Mouse (Mus musculus) right cerebral cortex, postnatal 14 days (tissue): ENCODE data around the gene Atp5l.
"Not testable (repeated sequence)": the region's sequence is repeated elsewhere in the genome, so short reads cannot be mapped to it uniquely, and the experiment has no call there.

ENCODE experiments used
- DNase-seq: peaks from one replicate; pipeline ENCODE4 v3.0.0; 2022

Gene Atp5l

DNA sequence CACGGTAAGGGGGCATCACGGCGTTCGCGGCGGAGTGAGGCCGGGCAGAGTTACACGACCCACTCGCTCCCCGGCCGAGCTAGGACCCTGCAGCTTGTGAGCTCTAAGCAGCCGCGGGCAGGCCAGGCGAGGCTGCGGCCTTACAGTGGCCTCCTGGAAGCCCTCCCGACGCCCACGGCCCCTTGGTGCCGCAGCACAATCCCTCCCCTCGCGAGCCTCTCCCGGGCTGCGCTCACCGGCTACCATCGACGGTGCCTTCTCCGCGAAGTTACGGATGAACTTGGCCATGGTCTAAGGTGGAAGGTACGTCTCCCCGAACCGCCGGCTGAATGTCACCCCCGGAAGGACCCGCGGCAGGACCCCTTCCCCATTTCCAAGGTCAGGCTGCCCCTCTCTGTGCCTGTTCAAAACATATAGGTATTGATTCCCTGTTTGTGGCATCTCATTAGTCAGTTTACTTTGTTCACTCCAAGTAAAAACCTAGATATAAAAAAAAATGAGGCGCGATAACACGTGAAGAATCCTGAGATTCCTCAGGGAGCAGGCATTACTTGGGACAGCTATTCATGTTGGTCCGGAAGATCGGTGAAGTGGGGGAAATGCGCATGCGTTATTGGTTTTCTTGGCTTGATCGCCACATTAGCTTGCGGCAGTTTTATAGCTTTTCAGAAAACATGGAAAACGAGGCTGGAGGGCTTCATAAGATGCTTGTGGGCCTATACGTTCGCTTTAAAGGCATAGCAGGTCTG is at the start of gene Atp5l:
Gene Atp5l, minus strand, starts transcription at position 369 of the 749 bp plus-strand sequence.
- DNase-seq = peak; percentile 75

DNA sequence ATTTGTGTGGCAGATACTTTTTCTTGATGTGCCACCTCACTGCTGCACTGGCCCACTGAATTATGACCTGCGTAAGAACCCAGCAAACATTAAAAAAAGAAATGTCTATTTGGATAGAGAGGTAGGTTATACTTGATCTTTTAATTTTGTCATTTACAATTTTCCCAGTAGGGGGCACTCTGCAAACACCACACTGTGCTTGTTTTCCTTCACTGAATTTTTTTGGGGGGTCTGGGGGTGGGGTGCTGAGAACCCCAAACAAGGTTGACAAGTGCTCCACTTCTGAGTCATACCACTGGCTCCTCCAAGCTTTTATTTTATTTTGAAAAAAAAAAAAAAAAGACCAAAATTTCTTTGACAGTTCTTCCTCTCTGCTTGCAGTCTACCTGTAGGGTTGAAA is 48.9 kb upstream of the Atp5l start:
- DNase-seq = no peak

DNA sequence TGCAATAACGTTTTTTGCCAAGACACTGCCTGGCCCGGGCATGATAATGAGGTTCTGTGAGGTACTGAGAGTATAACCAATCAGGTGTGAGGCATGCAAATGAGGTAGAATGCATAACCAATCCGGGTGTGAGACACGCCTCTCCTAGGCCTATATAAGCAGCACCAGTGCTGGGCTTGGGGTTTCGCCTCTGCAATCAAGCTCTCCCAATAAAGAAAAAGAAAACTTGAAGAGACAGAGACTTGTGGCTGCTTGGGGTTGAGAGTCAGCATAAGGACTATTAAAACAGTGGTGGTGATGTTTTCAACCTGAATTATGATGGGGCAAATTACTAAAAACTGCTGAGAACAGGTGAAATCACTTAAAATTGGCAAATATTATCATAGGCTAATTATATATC is 47.2 kb upstream of the Atp5l start:
- not testable (repeated sequence) for DNase-seq

DNA sequence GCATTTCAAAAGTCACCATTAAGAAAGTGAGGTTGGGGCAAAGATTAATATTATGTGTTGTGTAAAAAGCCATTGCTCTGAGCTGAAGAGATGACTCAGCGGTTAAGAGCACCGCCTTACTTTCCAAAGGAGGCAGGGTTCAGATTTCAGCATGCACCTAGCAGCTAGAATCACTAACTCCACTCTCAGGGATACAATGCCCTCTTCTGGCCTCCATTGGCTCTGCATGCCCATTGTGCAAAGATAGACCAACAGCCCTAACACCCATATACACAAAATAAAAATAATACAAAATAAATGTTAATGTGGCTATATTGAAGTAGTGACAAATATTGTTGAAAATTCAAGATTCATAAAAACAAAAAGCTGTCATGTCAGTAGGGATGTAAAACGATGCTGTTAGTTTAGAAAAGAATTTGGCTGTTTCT is 46.3 kb upstream of the Atp5l start:
- peak; percentile 28 for DNase-seq

DNA sequence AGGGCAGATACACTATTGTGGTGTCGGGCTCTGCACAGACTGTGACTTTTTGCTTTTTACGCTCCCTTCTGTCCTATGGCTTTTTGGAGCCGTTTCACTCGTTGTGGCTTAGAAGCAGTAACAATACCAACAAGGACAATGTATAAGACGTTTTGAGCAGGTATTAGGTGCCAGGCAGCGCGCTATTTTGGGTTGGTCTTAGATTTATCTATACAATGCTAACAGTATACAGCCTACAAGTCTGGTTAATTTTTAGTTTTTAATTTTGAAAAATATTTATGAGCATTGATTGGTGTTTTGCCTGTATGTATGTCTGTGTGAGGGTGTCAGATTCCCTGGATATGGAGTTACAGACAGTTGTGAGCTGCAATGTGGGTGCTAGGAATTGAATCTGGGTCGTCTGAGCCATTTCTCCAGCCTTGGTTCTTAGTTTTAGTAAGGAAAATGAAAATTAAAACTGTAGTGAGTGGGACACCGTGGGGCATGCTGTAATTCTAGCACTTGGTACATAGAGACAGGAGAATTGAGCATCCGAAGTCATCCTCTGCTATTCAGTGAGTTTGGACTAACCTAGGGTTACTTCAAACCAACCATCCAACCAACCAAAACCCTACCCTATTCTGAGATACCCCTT is 45.4 kb upstream of the Atp5l start:
- no peak for DNase-seq

DNA sequence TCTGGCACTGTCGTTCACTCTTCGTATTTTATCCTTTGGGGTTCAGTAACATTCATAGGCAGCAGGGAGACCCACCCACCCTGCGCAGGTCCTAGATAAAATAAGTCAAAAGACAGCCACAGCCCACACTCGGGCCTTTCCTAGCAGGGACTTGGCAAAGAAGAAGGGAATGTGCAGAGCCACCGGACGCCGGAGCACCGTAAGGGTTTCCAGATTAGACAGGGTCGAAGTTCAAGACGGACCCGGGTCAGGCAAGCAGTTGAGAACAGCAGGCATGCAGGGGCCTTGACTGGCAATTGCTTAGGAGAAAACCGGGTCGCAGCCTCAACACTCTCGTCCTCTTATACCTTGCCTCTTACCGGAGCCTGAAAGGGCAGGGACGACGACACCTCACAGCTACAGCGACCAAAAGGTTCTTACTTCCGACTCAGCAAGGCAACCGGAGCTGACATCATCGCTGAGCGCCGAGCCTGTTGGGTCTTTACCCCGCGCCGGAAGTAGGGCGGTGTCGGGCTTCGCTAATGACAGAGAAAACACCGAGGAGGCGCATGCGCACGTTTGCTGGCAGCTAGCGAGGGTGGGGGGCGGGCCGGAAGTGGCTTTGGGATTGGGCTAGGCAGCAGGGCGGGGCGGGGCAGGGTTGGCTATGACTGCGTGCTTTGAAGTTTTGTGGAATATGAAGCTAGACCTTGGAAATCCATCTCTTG is 44.7 kb upstream of the Atp5l start, which contains the start of gene Ube4a:
Gene Ube4a, minus strand, starts transcription at position 475 of the 707 bp plus-strand sequence.
- DNase-seq = peak; percentile 99

DNA sequence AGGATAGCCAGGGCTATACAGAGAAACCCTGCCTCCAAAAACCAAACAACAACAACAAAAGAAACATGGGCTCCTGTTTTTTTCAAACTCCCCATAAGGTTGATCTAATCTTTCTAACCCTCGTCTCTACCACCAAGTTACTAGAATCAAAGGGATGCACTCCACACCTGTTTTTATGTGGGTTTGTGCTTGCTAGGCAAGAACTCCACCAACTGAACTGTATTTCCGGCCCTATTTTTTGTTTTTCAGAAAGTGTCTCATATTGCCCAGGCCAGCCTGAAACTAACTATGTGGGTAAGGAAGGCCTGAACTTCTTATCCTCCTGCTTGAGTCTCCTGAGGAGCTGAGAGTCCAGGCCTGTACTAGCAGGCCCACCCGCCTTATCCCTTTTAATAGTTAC is 33.9 kb upstream of the Atp5l start:
- no peak for DNase-seq

DNA sequence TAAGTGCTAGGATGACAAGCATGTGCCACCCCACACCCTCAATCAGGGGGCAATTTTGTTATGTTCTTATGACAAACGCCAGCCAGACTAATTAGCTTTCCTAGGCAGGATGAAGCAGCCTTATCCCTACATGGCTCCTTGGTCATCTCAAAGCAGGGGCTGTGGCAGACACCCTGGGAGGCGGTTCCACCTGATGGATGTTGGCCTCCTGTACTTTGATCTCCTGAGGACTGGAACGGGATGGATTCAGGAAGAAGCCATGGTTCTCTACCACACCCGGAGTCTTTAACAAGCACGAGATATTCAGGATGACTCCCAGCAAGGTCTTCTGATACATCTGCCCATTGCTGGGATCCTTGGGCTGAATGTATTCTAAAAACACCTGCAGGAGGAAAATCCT is 27.3 kb upstream of the Atp5l start:
- no peak for DNase-seq

DNA sequence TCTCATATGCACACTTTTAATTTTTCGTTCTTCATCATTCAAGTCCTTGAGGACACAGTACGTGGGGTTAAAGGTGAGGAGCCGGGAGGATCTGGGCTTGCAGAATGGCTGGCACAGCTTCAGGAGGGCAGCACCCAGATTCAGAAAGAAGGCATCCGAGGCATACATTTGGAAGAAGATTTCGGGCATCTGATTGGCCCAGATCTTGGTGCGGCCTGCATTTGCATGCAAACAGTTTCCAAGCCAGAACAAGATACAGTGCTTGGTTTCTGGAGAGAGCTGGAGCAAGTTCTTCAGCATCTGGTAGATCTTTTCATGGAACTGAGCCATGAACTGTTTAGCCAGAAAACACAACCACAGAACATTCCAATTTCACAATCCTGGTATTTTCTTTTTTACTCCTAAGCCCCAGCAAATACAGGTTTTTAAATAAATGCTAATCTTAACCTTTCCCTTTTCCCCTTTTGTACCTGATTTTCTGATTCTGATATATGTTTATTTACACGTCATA is 25.7 kb upstream of the Atp5l start:
- no peak for DNase-seq

DNA sequence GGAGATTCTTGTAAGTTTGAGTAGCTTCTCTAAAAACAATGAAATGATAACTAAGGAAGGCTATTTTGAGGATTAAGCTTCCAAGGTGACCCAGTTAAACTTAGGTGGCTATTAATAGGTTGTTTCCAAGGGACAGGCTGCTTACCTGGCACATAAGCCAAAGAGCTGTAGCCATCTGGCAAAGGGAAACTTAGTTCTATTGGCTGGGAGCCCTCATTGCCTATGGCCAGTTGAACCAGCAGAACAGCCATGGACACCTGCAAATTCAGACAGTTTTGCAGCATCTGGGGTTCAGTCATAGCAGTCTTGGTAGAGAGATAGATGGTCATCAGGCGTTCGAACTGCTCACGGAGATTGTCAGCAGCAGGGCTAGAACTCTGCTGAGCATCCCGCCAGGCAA is 21.9 kb upstream of the Atp5l start:
- no peak for DNase-seq

DNA sequence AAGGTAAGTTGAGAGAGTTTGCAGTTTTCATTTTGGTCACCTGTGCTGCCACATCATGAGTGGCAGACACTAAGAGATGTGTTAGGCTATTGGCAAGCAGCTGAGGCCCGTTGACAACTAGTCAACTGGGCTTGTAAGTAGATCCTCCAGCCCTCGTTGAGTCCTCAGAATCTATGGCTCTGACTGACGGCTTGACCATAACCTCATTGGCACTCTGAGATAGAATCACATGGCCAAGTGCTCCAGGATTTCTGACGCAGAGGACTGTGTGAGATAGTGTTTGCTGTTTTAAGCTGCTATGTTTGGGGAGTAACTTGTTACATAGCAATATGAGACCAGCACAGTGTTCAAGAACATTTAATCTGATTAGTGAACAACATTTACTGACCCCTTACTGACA is 21.2 kb upstream of the Atp5l start:
- no peak for DNase-seq

DNA sequence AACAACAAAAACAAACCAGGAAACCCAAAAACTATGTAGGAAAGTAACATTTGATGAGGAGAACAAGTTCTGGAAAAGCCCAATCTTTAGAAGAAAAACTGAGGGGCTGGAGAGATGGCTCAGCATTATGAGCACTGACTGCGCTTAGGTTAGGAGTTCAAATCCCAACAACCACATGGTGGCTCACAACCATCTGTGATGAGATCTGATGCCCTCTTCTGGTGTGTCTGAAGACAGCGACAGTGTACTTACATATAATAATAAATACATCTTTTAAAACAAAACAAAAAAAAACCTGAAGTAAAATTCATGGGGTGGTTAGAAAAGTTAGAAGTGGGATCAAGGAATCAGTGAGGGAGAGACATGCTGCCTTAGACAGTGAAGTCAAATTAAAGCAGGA is 1.0 kb upstream of the Atp5l start:
- no peak for DNase-seq

DNA sequence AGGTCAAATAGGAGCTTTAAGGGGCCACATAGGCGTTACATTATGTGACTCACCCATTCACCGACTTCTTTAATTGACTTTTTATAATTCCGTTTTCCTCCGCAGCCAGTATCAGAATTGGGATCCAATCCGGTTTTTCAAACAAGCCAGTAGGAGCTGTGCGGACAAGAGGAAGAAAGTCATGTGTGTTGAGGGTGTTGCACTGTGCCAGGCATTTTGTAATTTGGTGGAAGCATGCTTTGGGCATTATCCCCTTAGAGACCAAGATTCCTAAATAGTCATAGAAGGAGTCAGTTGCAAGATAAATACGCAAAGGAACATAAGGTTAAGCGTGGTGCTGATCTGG is 554 bp upstream of the Atp5l start:
- DNase-seq = peak; percentile 19

DNA sequence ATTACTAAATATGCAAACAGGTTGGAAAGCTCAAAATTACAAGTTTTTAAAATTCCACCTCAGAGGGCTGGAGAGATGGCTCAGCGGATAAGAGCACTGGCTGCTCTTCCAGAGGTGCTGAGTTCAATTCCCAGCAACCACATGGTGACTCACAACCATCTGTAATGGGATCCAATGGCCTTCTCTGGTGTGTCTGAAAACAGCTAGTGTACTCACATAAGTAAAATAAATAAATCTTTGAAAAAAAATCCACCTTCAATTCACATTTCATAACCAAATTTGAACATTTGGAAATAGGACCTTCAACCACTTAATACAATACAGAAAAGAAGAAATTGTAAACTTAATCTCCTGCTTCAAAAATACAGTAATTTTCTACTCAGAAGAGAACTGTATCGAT is 936 bp downstream of the Atp5l start:
- no peak for DNase-seq

DNA sequence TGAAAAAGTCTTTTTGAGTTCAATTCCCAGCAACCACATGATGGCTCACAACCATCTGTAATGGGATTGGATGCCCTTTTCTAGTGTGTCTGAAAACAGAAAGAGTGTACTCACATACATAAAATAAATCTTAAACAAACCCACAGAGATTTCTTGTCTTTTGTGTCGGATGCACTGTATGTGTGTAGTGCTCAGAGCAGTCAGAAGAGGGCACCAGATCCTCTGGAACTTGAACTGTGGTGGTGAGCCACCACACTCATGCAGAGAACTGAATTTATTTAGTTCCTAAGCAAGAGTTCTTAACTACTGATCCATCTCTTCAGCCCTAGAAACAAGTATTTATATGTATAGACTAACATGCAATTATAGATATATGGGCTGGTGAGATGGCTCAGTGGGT is 4.3 kb downstream of the Atp5l start:
- peak; percentile 35 for DNase-seq

DNA sequence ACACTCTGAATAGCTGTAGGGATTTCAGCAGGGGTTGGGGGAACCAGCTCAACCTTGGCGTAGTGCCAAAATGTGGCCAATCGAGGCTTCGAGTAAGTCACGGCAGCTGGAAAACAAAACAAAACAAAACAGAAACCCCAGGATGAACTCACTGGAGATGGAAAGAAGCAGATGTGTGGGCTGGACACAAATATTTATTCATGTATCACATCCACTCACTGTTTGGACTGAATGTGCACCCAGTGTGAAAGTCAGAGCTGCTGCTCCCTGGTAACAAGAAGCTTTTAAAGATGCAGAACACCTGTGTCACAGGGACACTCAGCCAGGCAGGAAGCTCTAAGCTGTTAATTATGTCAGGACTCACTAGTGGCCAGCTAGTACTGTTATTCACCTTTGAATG is 5.8 kb downstream of the Atp5l start:
- no peak for DNase-seq

DNA sequence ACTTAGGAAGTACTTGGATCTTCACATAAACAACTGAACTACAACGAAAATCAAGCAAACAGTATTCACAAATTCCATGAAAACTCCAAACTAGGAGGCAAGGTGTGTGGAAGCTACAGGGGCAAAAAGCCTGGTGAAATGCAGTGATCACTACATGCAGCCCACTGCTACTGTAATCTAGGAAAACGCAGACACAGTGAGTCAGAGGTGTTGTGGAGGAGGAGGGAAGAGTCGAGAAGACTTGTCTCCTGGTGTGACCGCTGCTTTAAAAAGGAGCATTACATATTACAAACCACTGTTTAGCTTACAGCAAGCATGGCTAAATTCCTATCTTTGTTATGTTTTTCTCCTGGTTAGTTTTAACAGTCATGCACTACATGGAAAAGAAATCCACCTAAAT is 9.2 kb downstream of the Atp5l start:
- no peak for DNase-seq

DNA sequence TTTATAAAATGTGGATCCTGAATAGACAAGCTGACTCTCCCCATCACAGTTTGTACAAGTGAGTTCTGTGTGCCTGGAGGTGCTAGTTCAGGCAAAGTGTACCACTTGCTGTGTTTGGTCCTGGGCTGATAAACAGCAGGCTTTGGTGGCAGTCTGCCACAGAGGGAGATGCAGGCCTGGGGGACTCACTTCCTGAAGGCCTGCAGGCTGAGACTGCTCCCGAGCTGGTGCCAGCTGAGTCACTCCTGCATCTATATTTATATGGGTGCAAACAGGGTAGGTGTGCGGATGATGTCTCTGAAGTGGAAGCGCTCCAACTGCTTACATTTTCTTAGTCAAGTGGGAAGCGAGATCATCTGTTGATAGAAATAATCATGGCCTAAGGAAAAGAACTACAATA is 14.9 kb downstream of the Atp5l start:
- peak; percentile 50 for DNase-seq

DNA sequence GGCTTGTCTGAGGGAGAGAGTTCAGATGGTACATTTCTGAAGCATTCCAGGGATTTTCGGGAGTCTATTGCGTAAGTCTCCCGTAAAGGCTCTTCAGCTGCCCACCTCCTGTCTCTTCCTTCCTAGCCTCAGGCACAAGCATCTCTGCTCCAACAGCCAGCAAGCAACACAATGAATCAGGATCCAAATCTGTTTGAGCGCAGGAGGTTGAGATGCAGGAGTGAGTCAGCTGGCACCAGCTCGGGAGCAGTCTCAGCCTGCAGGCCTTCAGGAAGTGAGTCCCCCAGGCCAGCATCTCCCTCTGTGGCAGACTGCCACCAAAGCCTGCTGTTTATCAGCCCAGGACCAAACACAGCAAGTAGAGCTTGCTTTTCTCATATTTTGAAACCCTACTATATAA is 15.6 kb downstream of the Atp5l start:
- peak; percentile 60 for DNase-seq

DNA sequence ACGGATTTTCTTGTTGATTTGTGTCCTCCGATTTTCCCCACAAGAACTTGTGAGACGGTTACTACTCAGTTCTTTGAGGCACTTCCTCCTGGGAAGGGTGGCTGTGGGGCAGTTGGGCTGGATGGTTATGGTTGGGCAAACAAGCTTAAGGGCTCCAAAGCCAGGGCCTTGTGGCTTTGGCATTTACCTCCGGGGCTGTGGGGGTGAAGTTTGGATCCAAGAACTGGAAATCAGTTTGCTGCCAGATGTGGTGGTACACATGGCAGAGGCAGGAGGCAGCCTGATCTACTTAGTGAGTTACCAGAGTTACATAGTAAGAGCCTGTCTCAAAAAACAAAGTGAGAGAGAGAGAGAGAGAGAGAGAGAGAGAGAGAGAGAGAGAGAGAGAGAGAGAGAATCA is 16.7 kb downstream of the Atp5l start:
- no peak for DNase-seq

DNA sequence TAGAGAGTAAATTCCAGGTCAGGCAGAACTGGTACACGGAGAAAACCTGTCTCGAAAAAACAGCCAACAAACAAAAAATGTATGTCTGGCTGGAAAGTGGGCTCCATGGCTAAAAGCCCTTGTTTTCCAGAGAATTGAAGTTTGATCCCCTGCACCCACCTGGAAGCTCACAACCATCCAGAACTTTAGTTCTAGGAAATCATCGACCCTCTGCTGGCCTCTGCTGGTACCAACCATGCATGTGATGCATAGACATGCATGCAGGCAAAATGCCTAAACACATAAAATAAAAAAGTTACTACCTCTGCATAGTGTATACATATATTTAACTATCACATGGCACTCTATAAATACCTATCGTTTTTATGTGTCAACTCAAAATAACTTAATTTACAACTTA is 20.1 kb downstream of the Atp5l start:
- DNase-seq = no peak

DNA sequence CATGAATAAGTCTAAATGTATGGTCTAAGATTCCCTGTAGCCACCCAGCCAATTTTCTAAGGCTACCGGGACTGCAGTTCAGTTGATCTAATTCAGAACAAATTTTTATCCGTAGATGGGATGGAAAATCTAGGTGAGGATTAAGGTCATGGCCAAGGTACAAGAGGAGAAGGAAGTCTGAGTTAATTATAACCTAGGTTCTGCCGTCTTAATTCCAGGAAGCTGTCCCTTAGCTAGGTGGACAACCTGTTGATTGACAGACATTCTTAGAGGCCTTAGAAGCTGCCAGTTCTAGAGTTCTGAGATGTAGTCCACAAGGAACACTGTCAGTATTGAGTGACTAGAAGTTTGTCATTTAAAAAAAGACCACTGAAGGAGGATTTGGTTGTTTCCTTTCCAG is 20.8 kb downstream of the Atp5l start:
- no peak for DNase-seq

DNA sequence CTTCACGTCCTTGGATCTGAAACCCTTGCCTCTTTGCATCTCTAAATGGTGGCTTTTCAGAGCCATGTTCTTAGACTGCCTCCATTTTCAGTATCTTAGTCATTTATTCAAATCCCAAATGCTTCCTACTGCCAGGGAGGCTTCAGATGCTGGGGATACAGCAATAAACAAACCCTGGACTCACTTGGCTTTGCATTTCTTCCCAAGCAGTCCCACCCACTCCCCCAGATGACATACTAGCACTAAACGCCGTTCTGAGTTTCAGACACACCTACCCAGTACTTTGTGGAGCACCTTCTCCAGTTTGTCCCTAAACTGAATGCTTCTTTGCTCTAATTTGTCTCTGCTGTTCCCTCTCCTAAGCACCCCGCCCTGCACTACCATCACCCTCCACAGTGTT is 23.5 kb downstream of the Atp5l start:
- DNase-seq = no peak

DNA sequence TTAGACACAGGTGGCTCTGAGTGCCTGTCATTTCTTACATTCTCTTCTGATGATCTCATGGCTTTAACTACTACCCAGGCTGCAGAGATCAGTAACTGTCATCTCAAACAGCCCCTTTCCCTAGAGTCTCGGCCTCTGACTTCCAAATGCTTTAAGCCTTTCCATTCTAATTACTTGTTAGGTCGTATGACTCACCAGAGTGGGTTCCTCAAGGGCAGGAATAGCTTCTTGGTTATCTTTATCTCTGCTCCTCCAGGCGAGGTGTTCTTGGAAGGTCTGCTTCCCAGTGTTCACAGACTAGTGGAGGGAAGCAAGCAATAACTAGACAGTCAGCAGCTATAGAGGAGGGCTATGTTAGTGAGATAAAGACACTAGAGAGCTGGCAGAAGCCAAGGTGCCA is 27.9 kb downstream of the Atp5l start:
- DNase-seq = no peak
